Mouse (Mus musculus): ENCODE results near the gene Rnf157. TPM values are rescaled to one million over a fixed set of nuclear protein-coding genes. Genes with fewer than 3 reads are reported as not detected.

The Rnf157 gene
- 178 TPM for polyA plus RNA-seq (2015; fragmentation: Illumina TruSeq; extraction: RNeasy Lipid Tissue Mini Kit (QIAGEN cat#74804); ENCODE audit: low read depth, low replicate concordance)

DNA sequence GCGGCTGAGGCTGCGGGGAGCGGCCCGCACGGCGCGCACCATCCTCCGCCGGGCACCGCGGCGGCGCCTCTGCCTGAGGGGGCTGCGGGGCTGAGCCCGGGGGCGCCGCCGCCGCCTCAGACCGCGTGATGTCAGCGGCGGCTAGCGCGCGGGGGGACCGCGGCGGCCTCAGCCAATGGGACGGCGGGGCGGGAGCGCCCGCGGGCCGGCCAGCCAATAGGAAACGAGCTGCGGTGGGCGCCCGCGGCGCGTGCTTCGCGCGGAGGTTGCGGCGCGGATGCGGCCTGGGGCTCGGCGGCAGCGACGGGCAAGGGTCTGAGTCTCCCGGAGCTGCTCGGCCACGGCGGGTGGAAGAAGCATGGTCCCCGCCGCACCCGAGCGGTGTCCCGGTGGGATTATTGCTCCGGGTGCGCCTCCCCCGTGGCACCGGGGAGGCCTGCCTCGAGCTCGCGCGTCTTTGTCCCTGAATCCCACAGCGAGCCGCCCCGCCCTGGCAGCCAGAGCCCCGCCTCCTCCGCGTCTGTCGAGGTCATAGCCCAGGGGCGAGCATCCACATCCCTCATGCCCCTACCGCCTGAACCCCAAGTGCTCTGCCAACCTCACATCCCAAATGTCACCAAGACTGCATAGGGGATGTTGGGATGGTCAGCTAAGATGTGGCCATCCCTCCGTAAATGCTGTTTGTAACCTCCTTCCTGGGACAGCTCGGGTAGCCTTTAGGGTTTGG is at the start of gene Rnf157:
Rnf157 (minus strand) TSS at position 129 of the 727 bp plus-strand sequence.

DNA sequence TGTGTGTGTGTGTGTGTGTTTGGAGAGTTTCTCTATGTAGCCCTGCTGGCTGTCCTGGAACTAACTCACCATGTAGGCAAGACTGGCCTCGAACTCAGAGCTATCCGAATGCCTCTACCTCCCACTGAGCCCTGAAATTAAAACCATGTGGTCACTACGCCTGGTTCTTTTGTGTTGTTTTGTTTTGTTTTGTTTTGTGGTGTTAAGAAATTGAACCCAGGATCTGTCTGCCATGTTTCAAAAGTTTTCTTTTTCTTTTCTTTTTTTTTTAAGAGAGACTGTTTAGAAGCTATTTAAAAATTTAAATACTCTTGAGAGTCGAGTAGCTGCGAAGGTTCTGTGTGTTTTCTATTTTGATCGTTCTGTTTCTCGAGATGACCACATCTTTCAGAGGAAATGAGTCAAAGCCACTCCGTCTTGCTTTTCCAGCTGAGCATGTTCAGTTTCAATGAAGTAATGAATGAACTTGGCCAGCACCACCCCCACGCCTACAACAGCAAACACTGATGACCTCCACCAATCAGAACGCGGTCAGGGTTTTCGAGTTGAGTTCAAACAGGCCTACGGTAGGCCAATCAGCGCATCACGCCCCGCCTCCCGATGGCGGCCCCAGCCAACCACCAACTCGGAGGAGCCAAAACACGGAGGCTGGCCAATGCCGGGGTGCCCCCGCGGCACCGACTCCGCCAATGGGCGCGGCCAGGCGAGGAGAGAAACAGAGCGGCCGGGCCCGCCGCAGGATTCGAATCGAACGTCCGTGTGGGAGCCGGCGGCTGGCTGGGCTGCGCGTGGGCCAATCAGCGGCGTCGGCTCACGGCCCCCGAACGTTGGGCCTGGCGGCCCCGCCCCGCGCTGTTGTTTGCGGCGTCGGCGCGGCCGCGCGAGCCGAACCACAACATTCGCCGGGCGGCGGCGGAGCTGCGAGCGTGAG is 20.8 kb upstream of the Rnf157 start, which contains the start of gene Ubald2:
Ubald2 (plus strand) TSS at position 739 of the 931 bp plus-strand sequence.

DNA sequence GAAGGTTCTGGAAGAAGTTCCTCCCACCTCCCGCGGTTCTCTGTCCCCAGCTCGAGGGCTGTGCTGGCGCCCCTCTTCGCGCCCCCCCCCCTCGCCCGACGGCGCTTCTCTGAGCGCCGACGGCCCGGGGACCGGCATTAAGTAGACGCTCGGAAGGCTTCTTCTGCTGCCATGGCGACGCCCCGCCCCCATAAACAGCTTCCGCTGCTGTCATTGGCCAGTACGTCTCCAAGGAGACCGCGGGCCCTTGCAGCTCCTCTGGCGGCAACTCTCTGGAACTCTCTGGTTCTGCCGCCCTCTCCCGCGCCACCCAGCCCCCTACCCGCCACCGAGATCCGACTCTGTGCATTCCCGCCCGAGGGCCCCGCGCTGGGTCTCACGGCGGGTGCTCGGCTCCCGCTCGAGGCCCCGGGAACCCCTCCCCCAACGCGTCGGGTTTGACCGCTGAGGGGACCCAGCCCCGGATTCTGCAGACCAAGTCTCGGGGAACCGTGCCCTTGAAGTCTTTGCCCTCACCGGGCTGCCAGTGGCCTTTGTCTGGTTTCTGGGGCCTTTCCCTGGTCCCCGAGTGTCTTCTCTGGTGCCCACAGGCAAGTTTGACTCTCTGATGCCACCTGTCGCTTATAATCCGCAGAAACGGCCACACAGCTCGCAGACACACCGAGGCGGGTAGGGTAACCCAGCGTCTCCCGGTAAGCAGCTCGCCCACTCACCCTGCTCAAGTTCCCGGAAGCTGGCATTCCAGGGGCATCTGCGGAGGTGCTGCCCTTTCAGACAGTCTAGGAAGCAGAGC is 77.4 kb downstream of the Rnf157 start, which contains the start of gene Foxj1:
Foxj1 (minus strand) TSS at position 156 of the 793 bp plus-strand sequence.

DNA sequence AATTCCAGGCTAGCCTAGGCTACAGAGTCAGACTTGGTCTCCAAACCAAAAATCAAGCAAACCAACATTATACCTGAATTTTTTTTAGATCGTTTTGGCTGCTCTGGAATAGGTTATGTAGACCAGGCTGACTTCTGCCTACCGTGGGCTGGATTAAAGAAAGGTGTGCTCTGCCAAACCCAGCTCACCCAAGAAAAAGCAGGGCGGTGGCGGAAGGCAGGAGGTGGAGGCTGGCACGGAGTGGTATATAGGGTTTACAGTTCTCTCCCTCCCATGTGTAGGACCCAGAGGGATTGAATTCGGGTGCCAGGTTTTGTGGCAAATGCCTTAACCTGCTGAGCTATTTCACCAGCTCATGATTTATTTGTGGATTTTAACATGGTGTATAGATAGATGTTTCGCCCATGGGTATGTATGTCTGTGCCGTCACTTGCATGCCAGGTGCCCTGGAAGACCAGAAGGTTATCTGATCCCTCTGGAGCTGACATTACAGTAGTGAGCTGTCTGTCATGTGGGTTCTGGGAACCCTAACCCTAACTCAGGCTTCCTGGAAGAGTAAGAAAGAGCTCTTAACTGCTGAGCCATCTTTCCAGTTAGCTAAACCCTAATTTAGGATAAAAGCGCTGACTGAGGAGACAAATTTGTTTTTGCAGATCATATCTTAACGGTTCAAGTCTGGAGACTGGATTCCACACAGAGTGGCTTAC is 105.7 kb downstream of the Rnf157 start, which contains the start of gene Exoc7:
Exoc7 (minus strand) TSS at position 215 of the 707 bp plus-strand sequence.

Other genes starting within 250 kb of the Rnf157 start
- 37.6 TPM for gene Fbf1, start 244.9 kb downstream of the Rnf157 start, polyA plus RNA-seq (2015; fragmentation: Illumina TruSeq; extraction: RNeasy Lipid Tissue Mini Kit (QIAGEN cat#74804); ENCODE audit: low read depth, low replicate concordance)
- 58.6 TPM for gene Ten1, start 214.2 kb downstream of the Rnf157 start, polyA plus RNA-seq (2015; fragmentation: Illumina TruSeq; extraction: RNeasy Lipid Tissue Mini Kit (QIAGEN cat#74804); ENCODE audit: low read depth, low replicate concordance)
- gene Acox1, start 214.0 kb downstream of the Rnf157 start, polyA plus RNA-seq (2015; fragmentation: Illumina TruSeq; extraction: RNeasy Lipid Tissue Mini Kit (QIAGEN cat#74804); ENCODE audit: low read depth, low replicate concordance): 119 TPM
- gene Evpl, start 175.0 kb downstream of the Rnf157 start, polyA plus RNA-seq (2015; fragmentation: Illumina TruSeq; extraction: RNeasy Lipid Tissue Mini Kit (QIAGEN cat#74804); ENCODE audit: low read depth, low replicate concordance): 1.3 TPM
- gene Srp68, start 138.8 kb downstream of the Rnf157 start, polyA plus RNA-seq (2015; fragmentation: Illumina TruSeq; extraction: RNeasy Lipid Tissue Mini Kit (QIAGEN cat#74804); ENCODE audit: low read depth, low replicate concordance): 58.8 TPM
- not detected for gene Galr2, start 132.1 kb downstream of the Rnf157 start, polyA plus RNA-seq (2015; fragmentation: Illumina TruSeq; extraction: RNeasy Lipid Tissue Mini Kit (QIAGEN cat#74804); ENCODE audit: low read depth, low replicate concordance)
- 74.2 TPM for gene Exoc7, start 105.8 kb downstream of the Rnf157 start, polyA plus RNA-seq (2015; fragmentation: Illumina TruSeq; extraction: RNeasy Lipid Tissue Mini Kit (QIAGEN cat#74804); ENCODE audit: low read depth, low replicate concordance)
- gene Foxj1, start 77.6 kb downstream of the Rnf157 start, polyA plus RNA-seq (2015; fragmentation: Illumina TruSeq; extraction: RNeasy Lipid Tissue Mini Kit (QIAGEN cat#74804); ENCODE audit: low read depth, low replicate concordance): 12.3 TPM
- 50.3 TPM for gene Ubald2, start 21.1 kb upstream of the Rnf157 start, polyA plus RNA-seq (2015; fragmentation: Illumina TruSeq; extraction: RNeasy Lipid Tissue Mini Kit (QIAGEN cat#74804); ENCODE audit: low read depth, low replicate concordance)
- gene Qrich2, start 53.2 kb upstream of the Rnf157 start, polyA plus RNA-seq (2015; fragmentation: Illumina TruSeq; extraction: RNeasy Lipid Tissue Mini Kit (QIAGEN cat#74804); ENCODE audit: low read depth, low replicate concordance): 0.10 TPM
- gene Prpsap1, start 81.2 kb upstream of the Rnf157 start, polyA plus RNA-seq (2015; fragmentation: Illumina TruSeq; extraction: RNeasy Lipid Tissue Mini Kit (QIAGEN cat#74804); ENCODE audit: low read depth, low replicate concordance): 58.7 TPM
- 4.9 TPM for gene Sphk1, start 117.9 kb upstream of the Rnf157 start, polyA plus RNA-seq (2015; fragmentation: Illumina TruSeq; extraction: RNeasy Lipid Tissue Mini Kit (QIAGEN cat#74804); ENCODE audit: low read depth, low replicate concordance)
- 71.5 TPM for gene Ube2o, start 168.4 kb upstream of the Rnf157 start, polyA plus RNA-seq (2015; fragmentation: Illumina TruSeq; extraction: RNeasy Lipid Tissue Mini Kit (QIAGEN cat#74804); ENCODE audit: low read depth, low replicate concordance)
- gene Aanat, start 173.4 kb upstream of the Rnf157 start, polyA plus RNA-seq (2015; fragmentation: Illumina TruSeq; extraction: RNeasy Lipid Tissue Mini Kit (QIAGEN cat#74804); ENCODE audit: low read depth, low replicate concordance): not detected
- 1.3 TPM for gene Rhbdf2, start 214.0 kb upstream of the Rnf157 start, polyA plus RNA-seq (2015; fragmentation: Illumina TruSeq; extraction: RNeasy Lipid Tissue Mini Kit (QIAGEN cat#74804); ENCODE audit: low read depth, low replicate concordance)
- 8.3 TPM for gene Prcd, start 240.5 kb upstream of the Rnf157 start, polyA plus RNA-seq (2015; fragmentation: Illumina TruSeq; extraction: RNeasy Lipid Tissue Mini Kit (QIAGEN cat#74804); ENCODE audit: low read depth, low replicate concordance)
- 52.6 TPM for gene Cygb, start 241.3 kb upstream of the Rnf157 start, polyA plus RNA-seq (2015; fragmentation: Illumina TruSeq; extraction: RNeasy Lipid Tissue Mini Kit (QIAGEN cat#74804); ENCODE audit: low read depth, low replicate concordance)